Mouse (Mus musculus) stomach, postnatal 0 days (tissue): ENCODE measurements at regions not wholly inside any gene's neighbourhood (a gene's known extent, or its start where the extent isn't known, plus 50 kb on each side); places are given as distances from the start of the nearest gene placed in this dataset.
A peak's percentile ranks its signal among the peaks of the same experiment; 100 is the strongest.

Experiments used
- ATAC-seq: fragments of 200-750 bp; cut with Nextera tagmentation; 2 replicates; pipeline ENCODE4 v1.8.0; 2017; ENCODE audit not compliant: low FRiP score, low TSS enrichment
- DNase-seq: peaks from one replicate; pipeline ENCODE4 v3.0.0-alpha.2; 2016; ENCODE audit warnings: low spot score
- H3K27ac ChIP-seq: fragments of 300-500 bp; sonication (generic); replicated peaks from 2 replicates; pipeline ENCODE4 v1.5.1; 2014; ENCODE audit warnings: mild to moderate bottlenecking, control low read depth
- H3K27me3 ChIP-seq: fragments of 300-500 bp; sonication (generic); 2 replicates; pipeline ENCODE4 v1.6.1; 2014; ENCODE audit warnings: low read length; ENCODE audit not compliant: control insufficient read depth, insufficient read depth
- H3K36me3 ChIP-seq: fragments of 300-500 bp; sonication (generic); 2 replicates; pipeline ENCODE4 v1.6.1; 2014; ENCODE audit warnings: low read length, mixed read lengths; ENCODE audit not compliant: control insufficient read depth, insufficient read depth
- H3K4me1 ChIP-seq: fragments of 300-500 bp; sonication (generic); replicated peaks from 2 replicates; pipeline ENCODE4 v1.6.1; 2014; ENCODE audit warnings: antibody characterized with exemption; ENCODE audit not compliant: control insufficient read depth, insufficient read depth
- H3K4me2 ChIP-seq: fragments of 300-500 bp; sonication (generic); replicated peaks from 2 replicates; pipeline ENCODE4 v1.6.1; 2014; ENCODE audit warnings: low read depth, mild to moderate bottlenecking, control low read depth, moderate library complexity
- H3K4me3 ChIP-seq: fragments of 300-500 bp; sonication (generic); 2 replicates; pipeline ENCODE4 v1.5.1; 2014; ENCODE audit warnings: low read depth, low read length, control low read depth
- H3K9ac ChIP-seq: fragments of 300-500 bp; sonication (generic); 2 replicates; pipeline ENCODE4 v1.6.1; 2014; ENCODE audit warnings: mild to moderate bottlenecking, low read length, control low read depth, mixed read lengths
- H3K9me3 ChIP-seq: fragments of 300-500 bp; sonication (generic); 2 replicates; pipeline ENCODE4 v1.6.1; 2016; ENCODE audit warnings: low read length; ENCODE audit not compliant: control insufficient read depth
- CTCF ChIP-seq: IDR thresholded peaks from 2 replicates; pipeline ENCODE4 v1.5.1; 2016; ENCODE audit warnings: antibody characterized with exemption, low read depth, mild to moderate bottlenecking, moderate library complexity
- EP300 ChIP-seq: optimal IDR thresholded peaks from 2 replicates; pipeline ENCODE3; 2016; ENCODE audit warnings: antibody characterized with exemption
- WGBS: fragments of 180-500 bp; shearing (Covaris S2); extraction: QIAGEN DNeasy Blood & Tissue Kit; methylation state at CpG from one replicate; pipeline ENCODE4 v1.1.7; 2014; 5-methylcytosine and 5-hydroxymethylcytosine counted together

DNA sequence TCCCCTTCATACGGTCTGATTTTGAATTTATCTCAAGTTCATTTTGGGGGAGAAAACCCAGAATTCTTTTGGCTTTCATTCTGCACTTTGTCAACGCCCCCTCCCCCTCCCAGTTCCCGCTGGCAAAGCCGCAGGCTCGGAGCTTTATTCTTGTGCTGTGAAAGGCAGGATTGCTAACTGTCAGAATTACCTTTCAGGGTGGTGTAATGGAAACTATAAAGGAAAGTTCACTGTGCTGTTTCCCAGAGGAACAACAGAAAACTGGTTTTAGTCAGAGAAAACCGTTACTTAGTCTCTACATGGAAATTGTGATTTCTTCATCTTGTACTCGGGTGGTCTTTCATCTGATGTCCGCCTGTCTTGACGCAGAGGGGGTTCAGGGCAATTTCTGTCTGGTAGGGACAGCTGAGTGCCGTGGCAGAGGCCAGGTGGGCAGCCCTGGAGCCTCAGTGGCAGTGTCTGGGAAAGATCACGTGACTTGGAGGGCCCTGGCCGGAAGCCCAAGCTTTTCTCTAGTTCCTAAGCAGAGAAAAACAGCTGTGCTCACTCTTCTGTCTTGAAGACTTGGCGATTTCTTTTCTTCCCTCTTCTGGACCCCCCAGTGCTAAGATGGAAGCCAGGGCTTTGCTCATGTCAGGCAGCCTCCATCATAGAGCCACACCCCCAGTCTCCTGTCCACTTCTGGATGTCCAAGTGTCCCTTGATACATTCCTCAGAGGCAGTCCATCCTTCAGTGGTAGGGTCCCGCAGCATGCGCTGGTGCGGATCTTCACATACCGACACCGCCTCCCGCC lies 74.6 kb downstream of the Tex29 start:
- 31% methylated on average over 19 of the region's 19 CpGs for WGBS
- no peak for DNase-seq
- no peak for TF ChIP-seq CTCF
- TF ChIP-seq EP300: no peak
- peak; percentile 66; the same call in 1 of the 2 replicates for ATAC-seq
- no peaks in the 10 kb centered on the region for H3K36me3 ChIP-seq
- no peaks in the 10 kb centered on the region; the same call in 1 of the 2 replicates for H3K4me1 ChIP-seq
- H3K9me3 ChIP-seq: no peaks in the 10 kb centered on the region
- H3K4me2 ChIP-seq: peak overlapping the region; percentile 31
- H3K27me3 ChIP-seq: no peaks in the 10 kb centered on the region
- 0 out of 2 replicates have a peak overlapping the region, but pooled peaks have one; percentile 63 for H3K27ac ChIP-seq
- no peak overlapping the region for H3K9ac ChIP-seq
- H3K4me3 ChIP-seq: peak overlapping the region; percentile 14; the same call in 1 of the 2 replicates

DNA sequence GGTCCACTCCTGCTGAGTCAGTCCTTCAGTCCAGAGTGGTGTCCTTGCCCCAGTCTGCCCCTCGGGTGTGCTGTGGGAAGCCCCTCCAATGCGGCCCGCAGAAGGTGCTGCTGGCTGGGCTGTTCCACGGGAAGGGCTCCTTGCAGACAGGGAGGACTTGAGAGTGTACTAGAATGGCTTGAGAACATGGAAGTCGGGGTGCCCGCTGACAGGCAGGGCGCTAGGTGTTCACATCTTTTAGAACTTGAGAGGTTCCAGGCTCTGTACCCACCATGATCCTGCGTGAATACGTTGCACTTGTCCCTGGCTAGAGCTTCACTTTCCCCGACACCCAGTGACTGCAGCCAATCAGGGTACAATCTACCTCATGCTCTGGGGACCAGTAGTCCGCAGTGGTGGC lies 75.4 kb downstream of the Tex29 start:
- no peak overlapping the region for H3K27ac ChIP-seq
- H3K4me2 ChIP-seq: no peak overlapping the region
- no peak for TF ChIP-seq EP300

DNA sequence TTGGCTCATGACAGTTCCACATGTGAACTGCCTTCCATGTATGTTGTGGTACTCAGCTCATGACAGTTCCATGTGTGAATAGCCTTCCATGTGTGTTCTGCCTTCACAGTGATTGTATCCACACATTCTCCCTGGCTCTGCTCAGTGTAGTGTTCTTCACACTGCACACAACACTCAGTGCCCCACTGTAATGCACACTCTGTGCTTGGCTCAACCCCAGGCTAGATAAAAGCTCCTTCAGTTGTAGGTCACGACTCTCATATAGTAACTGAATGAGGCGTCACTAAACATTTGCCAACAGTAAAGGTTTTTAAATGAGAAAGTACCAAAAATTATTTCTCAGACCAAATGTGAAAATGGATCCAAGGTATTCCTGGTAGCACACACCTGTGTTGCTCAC lies 79.6 kb downstream of the Tex29 start:
- H3K36me3 ChIP-seq: no peaks in the 10 kb centered on the region
- H3K9me3 ChIP-seq: no peaks in the 10 kb centered on the region
- no peaks in the 10 kb centered on the region for H3K27me3 ChIP-seq
- no peak overlapping the region for H3K27ac ChIP-seq
- WGBS: 77% methylated on average over 2 of the region's 2 CpGs
- no peak overlapping the region for H3K4me3 ChIP-seq
- no peak overlapping the region for H3K4me2 ChIP-seq
- ATAC-seq: no peak
- H3K9ac ChIP-seq: no peak overlapping the region
- DNase-seq: no peak
- no peaks in the 10 kb centered on the region; the same call in 1 of the 2 replicates for H3K4me1 ChIP-seq
- TF ChIP-seq EP300 (no peak), CTCF (no peak)

More for the DNA sequence above, 75.4 kb downstream of the Tex29 start:
- no peak overlapping the region for H3K9ac ChIP-seq
- no peaks in the 10 kb centered on the region for H3K27me3 ChIP-seq
- H3K36me3 ChIP-seq: no peaks in the 10 kb centered on the region
- H3K4me1 ChIP-seq: no peaks in the 10 kb centered on the region; the same call in 1 of the 2 replicates
- WGBS: 93% methylated on average over 11 of the region's 11 CpGs
- H3K4me3 ChIP-seq: no peak overlapping the region
- no peaks in the 10 kb centered on the region for H3K9me3 ChIP-seq
- DNase-seq (no peak), ATAC-seq (no peak)

DNA sequence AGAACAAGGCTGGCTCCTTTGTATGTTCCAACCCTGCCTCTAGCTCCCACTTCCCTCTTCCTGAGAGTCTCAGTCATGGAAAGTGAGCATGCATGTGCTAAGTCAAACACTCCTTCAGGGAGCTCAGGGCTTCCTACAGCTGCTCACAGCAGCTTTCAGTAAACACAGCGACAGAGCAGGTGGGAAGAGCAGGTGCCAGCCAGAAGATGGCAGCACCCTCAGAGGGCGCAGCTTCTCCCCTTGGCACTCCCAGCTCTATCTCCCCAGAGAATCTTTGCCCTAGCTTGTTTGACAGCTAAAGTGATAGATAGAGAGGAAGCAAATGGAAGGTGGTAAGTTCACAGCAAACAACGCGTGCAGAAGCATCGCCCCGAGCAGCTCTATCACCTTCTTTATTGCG lies 82.8 kb downstream of the Tex29 start:
- H3K27me3 ChIP-seq: no peaks in the 10 kb centered on the region
- no peak overlapping the region for H3K9ac ChIP-seq
- H3K9me3 ChIP-seq: no peaks in the 10 kb centered on the region
- ATAC-seq: 0 out of 2 replicates have a peak, but pooled peaks have one; percentile 18
- no peak for DNase-seq
- TF ChIP-seq CTCF (peak; percentile 60), EP300 (no peak)
- H3K27ac ChIP-seq: no peak overlapping the region
- H3K36me3 ChIP-seq: no peaks in the 10 kb centered on the region
- 31% methylated on average over 7 of the region's 7 CpGs for WGBS
- H3K4me3 ChIP-seq: no peak overlapping the region
- H3K4me2 ChIP-seq: no peak overlapping the region
- no peaks in the 10 kb centered on the region for H3K4me1 ChIP-seq

DNA sequence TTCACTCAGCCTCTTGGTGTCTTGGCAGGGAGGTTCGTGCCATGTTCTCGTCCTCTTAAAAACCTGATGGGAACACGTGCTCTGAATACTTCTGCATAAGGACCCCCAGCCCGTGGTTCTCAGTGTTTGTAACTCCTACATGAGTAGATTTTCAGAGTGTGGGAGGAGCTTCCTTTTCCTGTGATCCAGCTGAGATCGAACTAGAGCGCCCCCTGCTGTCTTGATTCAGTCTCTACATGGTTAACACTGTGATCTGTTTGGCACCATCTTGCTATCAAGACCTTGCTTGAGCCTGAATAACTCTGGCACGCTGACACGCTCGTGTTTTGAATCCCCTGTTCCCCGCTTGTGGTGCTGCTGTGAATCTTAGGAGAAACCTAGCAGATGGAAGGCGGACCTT lies 83.9 kb downstream of the Tex29 start:
- Histone ChIP-seq H3K27ac (no peak overlapping the region), H3K9me3 (no peaks in the 10 kb centered on the region), H3K4me2 (no peak overlapping the region), H3K36me3 (no peaks in the 10 kb centered on the region), H3K4me1 (no peaks in the 10 kb centered on the region), H3K4me3 (no peak overlapping the region), H3K27me3 (no peaks in the 10 kb centered on the region), H3K9ac (no peak overlapping the region)
- DNase-seq (peak; percentile 35), ATAC-seq (no peak)
- TF ChIP-seq CTCF (peak; percentile 74), EP300 (no peak)
- WGBS: 62% methylated on average over 11 of the region's 11 CpGs

DNA sequence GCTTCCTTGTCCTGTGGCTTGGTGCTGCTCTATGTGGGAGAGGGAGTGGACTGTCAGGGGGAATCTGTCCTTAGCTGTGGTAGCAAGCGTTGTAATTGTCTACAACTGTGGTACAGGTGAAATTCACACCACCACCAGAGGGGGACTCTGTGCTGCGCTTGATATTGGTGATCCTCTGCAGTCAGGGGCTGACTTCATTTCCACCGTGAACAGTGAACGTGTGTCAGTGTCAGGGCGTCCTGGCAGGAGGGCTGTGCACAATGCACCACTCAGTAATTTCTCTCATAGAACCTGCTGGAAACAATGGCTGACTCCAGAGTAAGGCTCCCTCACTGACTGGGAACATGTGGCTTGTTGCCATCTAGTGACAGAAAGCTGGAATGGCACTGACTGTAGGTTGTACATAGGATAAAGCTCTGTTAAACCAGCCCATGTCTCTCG lies 102.6 kb downstream of the Tex29 start:
- TF ChIP-seq EP300: no peak
- TF ChIP-seq CTCF: peak; percentile 85
- DNase-seq (peak; percentile 50), ATAC-seq (peak; percentile 64)
- 24% methylated on average over 6 of the region's 6 CpGs for WGBS
- H3K4me2 ChIP-seq: no peak overlapping the region
- no peak overlapping the region for H3K4me3 ChIP-seq
- H3K27ac ChIP-seq: no peak overlapping the region
- H3K36me3 ChIP-seq: no peaks in the 10 kb centered on the region
- H3K9ac ChIP-seq: no peak overlapping the region
- no peaks in the 10 kb centered on the region for H3K4me1 ChIP-seq
- no peaks in the 10 kb centered on the region for H3K9me3 ChIP-seq
- no peaks in the 10 kb centered on the region for H3K27me3 ChIP-seq
